Mouse (Mus musculus) layer of hippocampus, adult 2 months (tissue): ENCODE results near the gene Mgat4a. TPM values are rescaled to one million over a fixed set of nuclear protein-coding genes. Genes with fewer than 3 reads are reported as not detected.

Experiments
- DNase-seq, 2 experiments: peaks; one replicate each; pipeline ENCODE4 v3.0.0; 2022; ENCODE audit warnings: low spot score in 2 of 2
- H3K27ac ChIP-seq: fragments of 200-600 bp; 2 replicates; pipeline ENCODE4 v1.8.1; 2022
- H3K4me3 ChIP-seq: fragments of 200-600 bp; 2 replicates; pipeline ENCODE4 v1.8.1; 2022; ENCODE audit warnings: mild to moderate bottlenecking
- CTCF ChIP-seq: fragments of 200-600 bp; conservative IDR thresholded peaks from 2 replicates; pipeline ENCODE4 v1.8.1; 2022; ENCODE audit warnings: antibody characterized with exemption, mild to moderate bottlenecking, moderate library complexity
- total RNA-seq, 2 experiments: library from RNA; stranded (reverse); gene quantifications; 2 replicates each; pipeline ENCODE4 v1.2.3; 2021

Mgat4a gene
- total RNA-seq, 2 experiments from 2014 or later: 30.4 to 32.7 TPM

DNA sequence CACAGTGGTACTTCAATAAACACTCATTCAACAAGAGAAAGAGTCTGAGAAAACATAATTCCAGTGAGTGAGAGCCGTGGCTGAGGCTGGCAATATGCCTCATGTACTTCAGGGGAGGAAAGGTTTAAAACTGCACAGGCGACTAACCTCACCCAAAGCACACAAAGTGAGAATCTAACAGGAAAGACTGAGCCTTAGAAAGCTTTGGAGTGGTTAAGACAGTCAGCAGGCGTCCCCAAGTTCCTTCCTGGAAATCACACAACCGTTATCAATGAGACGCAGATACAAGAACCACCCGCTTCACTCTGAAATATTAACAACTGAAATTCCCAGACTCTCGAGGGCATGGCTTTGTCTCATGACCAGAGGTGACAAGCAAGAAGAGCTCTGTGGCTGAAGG lies 62.4 kb downstream of the Mgat4a start:
- TF ChIP-seq CTCF: no peak
- H3K4me3 ChIP-seq: no peak overlapping the region
- no peak overlapping the region for H3K27ac ChIP-seq
- DNase-seq: no peak

DNA sequence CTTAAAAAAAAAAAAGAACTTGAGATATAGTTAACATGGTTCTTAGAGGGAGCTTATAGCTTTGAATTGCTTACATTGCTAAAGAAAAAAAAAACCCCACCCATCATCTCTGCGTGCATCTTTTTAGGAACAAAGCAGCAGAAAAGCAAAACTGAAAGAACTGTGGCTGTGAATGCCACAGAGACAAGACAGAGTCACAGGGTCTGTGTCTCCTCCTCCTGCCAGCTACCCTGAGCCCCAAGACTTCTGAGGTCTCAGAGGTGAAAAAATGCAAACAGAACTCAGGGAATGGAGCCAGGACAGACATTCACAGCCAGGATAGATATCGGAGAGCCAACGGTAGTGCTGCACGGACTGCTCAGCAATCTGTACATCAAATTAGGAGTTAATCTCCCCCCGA lies 62.9 kb downstream of the Mgat4a start:
- Histone ChIP-seq H3K27ac (no peak overlapping the region), H3K4me3 (no peak overlapping the region)
- no peak for DNase-seq
- no peak for TF ChIP-seq CTCF

DNA sequence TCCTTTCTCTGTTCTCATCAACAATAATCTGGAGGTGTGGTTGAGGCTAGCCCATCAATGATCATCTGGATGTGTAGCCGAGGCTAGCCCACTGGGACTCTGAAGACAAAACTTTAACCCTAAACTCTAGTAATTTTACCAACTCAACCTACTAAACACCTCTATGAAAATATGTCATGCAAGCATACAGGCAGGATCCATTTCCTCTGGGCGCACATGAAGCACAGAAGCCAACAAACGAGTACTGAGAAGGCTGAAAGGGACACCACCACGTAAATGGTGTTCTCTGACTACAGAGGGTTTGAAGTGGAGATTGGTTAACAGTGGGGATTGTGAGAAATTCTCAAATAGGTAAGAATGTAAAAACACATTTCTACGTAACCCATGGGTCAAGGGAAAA lies 63.6 kb downstream of the Mgat4a start:
- no peak for TF ChIP-seq CTCF
- no peak overlapping the region for H3K4me3 ChIP-seq
- no peak for DNase-seq

GRCm38 (mm10) chr1:37475312-37475711 lies 65.5 kb downstream of the Mgat4a start:
- DNase-seq: no peak
- Histone ChIP-seq H3K27ac (no peak overlapping the region), H3K4me3 (no peak overlapping the region)
- no peak for TF ChIP-seq CTCF

More for the DNA sequence above, 63.6 kb downstream of the Mgat4a start:
- H3K27ac ChIP-seq: no peak overlapping the region

DNA sequence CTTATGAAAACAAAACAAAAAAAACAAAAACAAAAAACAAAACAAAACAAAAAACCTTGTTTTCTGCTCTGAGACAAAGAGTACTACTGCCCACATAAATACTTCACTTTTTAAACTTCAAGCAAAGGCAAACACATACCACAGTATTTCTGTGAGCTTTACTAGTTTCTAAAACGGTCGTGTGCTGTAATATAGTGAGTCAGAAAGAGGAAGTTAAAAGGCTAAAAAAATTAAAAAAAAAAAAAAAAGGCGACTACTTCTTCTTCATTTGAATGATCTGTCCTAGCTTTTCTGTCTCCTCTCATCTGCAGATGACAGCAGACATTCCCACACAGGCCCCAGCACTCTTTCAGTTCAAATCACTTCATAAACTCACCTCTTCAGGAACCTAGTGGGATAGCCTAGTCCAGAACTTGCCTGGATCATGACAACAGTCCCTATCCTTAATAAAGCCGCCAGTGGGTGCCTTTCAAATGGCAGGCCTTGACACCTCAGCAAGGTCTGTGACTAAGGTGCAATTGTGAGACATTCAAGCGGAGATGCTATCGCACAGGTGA lies 66.1 kb downstream of the Mgat4a start:
- TF ChIP-seq CTCF: no peak
- Histone ChIP-seq H3K4me3 (no peak overlapping the region), H3K27ac (no peak overlapping the region; the same call in 1 of the 2 replicates)
- DNase-seq: no peak

DNA sequence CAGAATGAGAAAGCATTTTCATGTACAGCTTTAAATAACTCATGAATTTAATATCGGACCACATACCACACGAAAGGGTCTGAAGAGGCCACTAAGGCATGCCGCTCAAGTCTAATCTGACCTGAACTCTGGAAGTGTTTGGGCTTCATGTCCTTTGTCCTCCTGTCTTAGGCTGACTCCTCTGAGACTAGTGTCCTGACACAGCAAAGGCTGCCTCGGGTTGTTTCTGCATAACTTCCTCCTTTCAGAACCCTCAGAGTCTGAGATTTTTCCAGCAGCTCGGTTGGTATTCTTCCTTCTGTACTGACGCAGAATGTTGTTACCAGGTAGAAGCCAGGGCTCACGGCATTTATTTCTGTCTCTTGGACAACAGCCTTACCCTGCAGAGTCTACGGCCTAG lies 66.8 kb downstream of the Mgat4a start:
- Histone ChIP-seq H3K4me3 (no peak overlapping the region), H3K27ac (no peak overlapping the region; the same call in 1 of the 2 replicates)
- no peak for TF ChIP-seq CTCF
- no peak for DNase-seq

DNA sequence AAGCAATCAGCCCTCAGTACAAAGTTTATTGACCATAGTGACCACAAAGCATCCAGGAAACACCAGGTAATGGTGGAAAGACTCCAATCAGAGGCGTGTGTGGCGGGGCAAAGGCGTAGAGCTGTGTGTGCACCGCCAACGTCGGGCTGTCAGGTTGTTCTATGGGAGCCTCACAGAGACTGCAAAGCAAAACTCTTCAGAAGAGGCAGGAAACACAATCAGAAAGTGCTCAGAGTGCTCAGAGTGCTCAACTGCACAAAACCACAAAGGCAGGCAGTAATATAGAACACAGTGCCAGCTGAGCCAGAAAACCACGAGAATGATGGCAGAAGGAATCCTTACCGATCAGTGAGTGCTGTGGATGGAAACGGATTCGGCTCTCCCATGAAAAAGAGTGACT lies 67.6 kb downstream of the Mgat4a start:
- DNase-seq: no peak
- Histone ChIP-seq H3K4me3 (no peak overlapping the region), H3K27ac (no peak overlapping the region)
- no peak for TF ChIP-seq CTCF

DNA sequence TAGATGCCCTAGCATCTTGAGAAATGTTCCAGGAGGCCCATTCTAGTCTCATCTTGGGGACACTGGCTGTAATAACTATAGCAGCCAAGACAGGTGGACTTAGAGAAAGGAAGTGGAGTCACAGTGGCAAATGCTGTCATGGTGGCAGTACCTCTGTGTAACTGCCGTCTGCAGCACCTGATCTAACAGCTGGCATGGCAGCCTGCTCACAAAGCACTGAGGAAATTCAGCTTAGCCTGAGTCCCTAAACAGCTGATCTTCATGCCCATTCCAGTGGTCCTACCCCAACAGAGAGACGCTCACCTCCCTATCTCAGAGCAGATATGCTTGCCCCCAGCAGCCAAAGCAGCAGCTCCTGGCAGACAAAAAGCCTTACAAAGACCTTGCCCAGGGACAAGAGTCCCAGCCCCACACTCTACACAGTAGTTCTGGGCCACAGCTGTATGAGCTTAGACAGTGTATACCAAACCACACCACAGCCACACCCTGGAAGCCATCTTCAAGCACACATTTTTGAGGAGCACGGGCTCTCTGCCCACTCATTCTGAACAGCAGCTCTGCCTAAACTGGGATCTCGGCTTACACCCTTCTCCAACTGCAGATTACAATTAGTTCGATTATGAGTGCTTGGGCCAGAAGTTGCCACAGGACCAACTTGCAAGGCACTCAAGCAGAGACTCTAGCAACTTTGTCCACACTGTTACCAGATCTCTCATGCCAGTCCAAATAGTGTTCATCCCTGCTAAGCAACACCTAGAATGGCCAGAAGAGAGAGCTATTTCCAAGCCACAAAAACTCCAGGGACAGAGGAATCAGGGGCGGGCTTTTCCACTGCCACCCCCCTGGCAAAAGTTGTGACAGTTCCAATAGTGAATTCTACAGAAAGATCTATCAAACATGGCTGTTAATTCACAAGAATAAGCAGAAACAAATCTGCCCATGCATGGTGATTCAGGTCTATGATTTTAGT lies 69.4 kb downstream of the Mgat4a start:
- DNase-seq: peak in 1 of 2 experiments; percentile 33
- TF ChIP-seq CTCF: peak; percentile 73

GRCm38 (mm10) chr1:37469007-37469406 lies 71.8 kb downstream of the Mgat4a start:
- Histone ChIP-seq H3K4me3 (no peak overlapping the region), H3K27ac (no peak overlapping the region)
- TF ChIP-seq CTCF: no peak
- DNase-seq: no peak

More for the DNA sequence above, 69.4 kb downstream of the Mgat4a start:
- Histone ChIP-seq H3K4me3 (no peak overlapping the region), H3K27ac (no peak overlapping the region)

- DNase-seq: no peak
- Histone ChIP-seq H3K4me3 (no peak overlapping the region), H3K27ac (no peak overlapping the region)
- TF ChIP-seq CTCF: no peak
Observed at GRCm38 (mm10) chr1:37467806-37468205, 73.0 kb downstream of the Mgat4a start.

DNA sequence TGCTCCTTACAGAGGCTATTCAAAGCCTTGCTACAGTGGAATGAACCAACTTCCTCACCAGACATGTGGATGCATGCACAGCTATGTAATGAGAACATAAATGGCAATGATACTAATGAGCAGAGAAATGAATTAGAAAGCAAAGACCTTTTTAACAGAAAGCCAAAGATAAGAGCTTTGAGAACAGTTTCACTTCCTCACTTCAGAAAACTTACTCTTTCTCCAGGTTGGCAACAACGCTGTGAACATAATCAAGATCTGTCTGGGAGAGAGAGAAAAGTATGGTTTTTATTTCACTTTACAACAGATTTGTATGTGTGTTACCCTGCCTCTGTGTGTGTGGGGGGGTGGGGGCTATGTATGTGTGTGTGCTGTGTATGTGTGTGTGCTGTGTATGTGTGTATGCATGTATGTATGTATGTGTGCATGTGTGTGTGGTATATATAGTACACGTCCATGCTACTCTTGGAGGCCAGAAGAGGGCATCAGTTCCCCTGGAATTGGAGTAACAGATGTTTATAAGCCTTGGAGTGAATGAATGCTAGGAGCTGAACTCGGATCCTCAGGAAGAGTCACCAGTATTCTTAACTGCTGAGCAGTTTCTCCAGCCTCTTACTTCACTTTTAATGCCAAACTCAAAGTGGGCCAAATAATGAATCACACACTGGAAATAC lies 74.4 kb downstream of the Mgat4a start:
- H3K4me3 ChIP-seq: no peak overlapping the region
- TF ChIP-seq CTCF: peak; percentile 38
- no peak for DNase-seq
- H3K27ac ChIP-seq: no peak overlapping the region

GRCm38 (mm10) chr1:37464878-37465452 lies 75.9 kb downstream of the Mgat4a start:
- TF ChIP-seq CTCF: no peak
- H3K4me3 ChIP-seq: no peak overlapping the region
- no peak for DNase-seq

DNA sequence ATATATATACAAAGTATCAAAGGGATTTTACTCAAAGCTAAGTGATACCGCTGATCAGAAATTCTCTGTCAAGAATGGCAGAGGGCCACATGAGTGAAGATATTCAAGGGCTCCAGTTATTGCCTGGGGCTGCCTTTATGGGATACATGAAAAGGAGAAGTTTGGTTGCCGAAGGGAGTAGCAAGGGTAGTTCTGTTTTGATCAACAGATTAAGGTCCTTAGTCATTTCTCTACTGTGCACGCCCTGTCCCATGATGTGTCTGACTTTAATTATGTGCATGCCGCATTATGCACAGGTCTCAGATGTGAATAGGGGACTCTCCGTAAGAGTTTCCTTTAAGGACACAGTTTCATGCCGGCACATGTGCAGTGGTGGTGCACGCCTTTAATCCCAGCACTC lies 83.3 kb downstream of the Mgat4a start:
- Histone ChIP-seq H3K4me3 (no peak overlapping the region), H3K27ac (no peak overlapping the region)
- TF ChIP-seq CTCF: no peak
- no peak for DNase-seq

More at GRCm38 (mm10) chr1:37464878-37465452, 75.9 kb downstream of the Mgat4a start:
- H3K27ac ChIP-seq: no peak overlapping the region
